In the genomic region with DNA sequence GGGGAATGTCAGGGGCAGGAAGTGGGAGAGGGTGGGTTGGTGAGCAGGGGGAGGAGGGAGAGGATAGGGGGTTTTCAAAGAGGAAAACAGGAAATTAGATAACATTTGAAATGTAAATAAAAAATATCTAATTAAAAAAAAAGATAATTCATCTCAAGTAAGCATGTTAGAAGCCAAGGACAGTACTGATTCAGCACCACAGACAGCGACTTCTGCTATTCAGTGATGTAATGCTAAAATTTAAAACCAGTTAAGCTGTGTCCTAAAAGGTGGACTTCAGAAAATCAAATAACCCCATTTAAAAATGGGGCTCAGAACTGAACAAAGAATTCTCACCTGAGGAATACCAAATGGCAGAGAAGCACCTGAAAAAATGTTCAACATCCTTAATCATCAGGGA, we compare ENCODE assay signal across 7 mouse cellular contexts.
DNase-seq lines count a peak whose midpoint lies in the region; ATAC-seq and TF ChIP-seq lines count a peak whose summit lies in the region.
"Not testable (repeated sequence)": the region's sequence is repeated elsewhere in the genome, so short reads cannot be mapped to it uniquely, and the experiment has no call there.

No protein-coding gene starts in this region.

- H3K9me3 ChIP-seq in kidney, postnatal 0 days (replicated peaks; ENCODE audit: low read length); lung, embryonic 14.5 days (ENCODE audit: low read depth, low read length): not testable (repeated sequence)

- not testable (repeated sequence) for H3K4me3 ChIP-seq in kidney, postnatal 0 days (replicated peaks; ENCODE audit: low read depth, low read length); lung, embryonic 14.5 days (ENCODE audit: low read depth, low read length)

- not testable (repeated sequence) for H3K4me2 ChIP-seq in kidney, postnatal 0 days (ENCODE audit: low read length); lung, embryonic 14.5 days

- 37% methylated on average over 1 of the region's 1 CpGs for WGBS in kidney, postnatal 0 days
- 11% methylated on average over 1 of the region's 1 CpGs for WGBS in lung, embryonic 14.5 days

- not testable (repeated sequence) for H3K27ac ChIP-seq in kidney, postnatal 0 days; lung, embryonic 14.5 days (ENCODE audit: low read depth)

- not testable (repeated sequence) for H3K4me1 ChIP-seq in kidney, postnatal 0 days (replicated peaks; ENCODE audit: insufficient read depth, low read length); lung, embryonic 14.5 days (ENCODE audit: insufficient read depth)

- DNase-seq in MEL-GATA-1-ER (ENCODE audit: extremely low read depth, low read depth), result peak; percentile 0
- peak; percentile 40 for DNase-seq in adrenal gland, postnatal 10 days
- peak; percentile 56 for DNase-seq in embryo, embryonic 11 days
- peak; percentile 46 for DNase-seq in forelimb bud, embryonic 11.5 days (ENCODE audit: low read depth, low spot score)
- DNase-seq in kidney, postnatal 0 days (ENCODE audit: low spot score), result peak; percentile 56
- peak; percentile 83 for DNase-seq in lung, embryonic 14.5 days
- DNase-seq in retina, postnatal 1 day, result peak; percentile 7

- not testable (repeated sequence) for H3K9ac ChIP-seq in kidney, postnatal 0 days (ENCODE audit: low read depth, low read length); lung, embryonic 14.5 days

- not testable (repeated sequence) for H3K27me3 ChIP-seq in kidney, postnatal 0 days (ENCODE audit: insufficient read depth, low read length); lung, embryonic 14.5 days (ENCODE audit: insufficient read depth, low read length)

- H3K36me3 ChIP-seq in kidney, postnatal 0 days (ENCODE audit: insufficient read depth, low read length); lung, embryonic 14.5 days (ENCODE audit: insufficient read depth): not testable (repeated sequence)

- not testable (repeated sequence) for ATAC-seq in kidney, postnatal 0 days (replicated peaks; ENCODE audit: low FRiP score, low read depth); lung, embryonic 14.5 days (ENCODE audit: insufficient read depth)

- not testable (repeated sequence) for TF ChIP-seq CTCF in kidney, postnatal 0 days (IDR thresholded peaks at IDR 0.05; ENCODE audit: low read depth); lung, embryonic 14.5 days (IDR thresholded peaks at IDR 0.05; ENCODE audit: low read depth)

Comparison
In these comparisons a context has a peak if more than half of its experiments do, and no peak if none do; other contexts are left out.
1. DNase-seq: peak in every context shown above with its lines; median percentile 83 in lung, embryonic 14.5 days; 56 in embryo, embryonic 11 days; 56 in kidney, postnatal 0 days; 46 in forelimb bud, embryonic 11.5 days; 40 in adrenal gland, postnatal 10 days; 7 in retina, postnatal 1 day; 0 in MEL-GATA-1-ER.